Mouse (Mus musculus): ENCODE data around the gene Tmco3. TPM values are rescaled to one million over a fixed set of nuclear protein-coding genes. Genes with fewer than 3 reads are reported as not detected.

The Tmco3 gene
- total and polyA plus RNA-seq, 3 experiments: 11.8 to 20.3 TPM; not detected in 1

GRCm38 (mm10) chr8:13287692-13288623 is at the start of gene Tmco3, which contains the start of gene Dcun1d2 (continued):
- TF ChIP-seq RCOR1 (IDR thresholded peaks at IDR 0.05; ENCODE audit: low read depth, low read length) (no peak), GATA1 (IDR thresholded peaks at IDR 0.05; ENCODE audit: low read depth, low read length) (no peak), E2F4 (IDR thresholded peaks at IDR 0.05; ENCODE audit: borderline replicate concordance, low read depth, low read length) (no peak), CHD2 (IDR thresholded peaks at IDR 0.05; ENCODE audit: low read length) (no peak), CHD1 (IDR thresholded peaks at IDR 0.05; ENCODE audit: low read depth, low read length) (no peak)

GRCm38 (mm10) chr8:13240055-13240454 is 47.9 kb upstream of the Tmco3 start:
- TF ChIP-seq ZMIZ1 (IDR thresholded peaks at IDR 0.05; ENCODE audit: low read depth, low read length) (no peak), GABPA (IDR thresholded peaks at IDR 0.05; ENCODE audit: low read depth, low read length) (no peak), TAL1 (IDR thresholded peaks at IDR 0.05; ENCODE audit: low read length) (no peak), MXI1 (IDR thresholded peaks at IDR 0.05; ENCODE audit: low read depth, low read length) (no peak), ZNF384 (IDR thresholded peaks at IDR 0.05; ENCODE audit: low read depth, low read length) (no peak), JUND (IDR thresholded peaks at IDR 0.05; ENCODE audit: low read depth, low read length) (no peak), MAX (IDR thresholded peaks at IDR 0.05; ENCODE audit: low read length) (no peak), USF1 (IDR thresholded peaks at IDR 0.05; ENCODE audit: low read depth, low read length) (no peak), CHD2 (IDR thresholded peaks at IDR 0.05; ENCODE audit: low read length) (no peak), CHD1 (IDR thresholded peaks at IDR 0.05; ENCODE audit: low read depth, low read length) (no peak), GATA1 (IDR thresholded peaks at IDR 0.05; ENCODE audit: low read depth, low read length) (no peak), CTCF (IDR thresholded peaks at IDR 0.05 in 2 of 3, conservative IDR thresholded peaks at IDR 0.05 in 1 of 3; ENCODE audit: control insufficient read depth in 1 of 3, insufficient read depth in 1 of 3, low read depth in 2 of 3, low read length in 3 of 3, poor library complexity in 1 of 3, severe bottlenecking in 1 of 3) (no peak), E2F4 (IDR thresholded peaks at IDR 0.05; ENCODE audit: borderline replicate concordance, low read depth, low read length) (no peak), NELFE (IDR thresholded peaks at IDR 0.05; ENCODE audit: low read depth, low read length) (no peak), HCFC1 (IDR thresholded peaks at IDR 0.05; ENCODE audit: low read depth, low read length) (no peak)
- Histone ChIP-seq H3K27ac (ENCODE audit: control insufficient read depth, low read depth, low read length) (no peak overlapping the region), H3K4me1 (ENCODE audit: control insufficient read depth in 1 of 2, insufficient read depth in 2 of 2, low read length in 2 of 2) (no peaks in the 10 kb centered on the region), H3K27me3 (ENCODE audit: control insufficient read depth in 1 of 2, insufficient read depth in 2 of 2, low read length in 2 of 2) (peaks cover 0 to 4% of the 10 kb centered on the region in 2 experiments; a peak in 3 of 4 replicates), H3K9me3 (replicated peaks; ENCODE audit: insufficient read depth, low read length) (no peaks in the 10 kb centered on the region), H3K4me3 (ENCODE audit: control insufficient read depth in 1 of 2, insufficient read depth in 1 of 2, low read depth in 2 of 2, low read length in 2 of 2) (no peak overlapping the region), H3K9ac (ENCODE audit: control insufficient read depth, low read depth, low read length, poor library complexity, severe bottlenecking) (no peak overlapping the region), H3K36me3 (ENCODE audit: control insufficient read depth in 1 of 2, insufficient read depth in 2 of 2, low read length in 2 of 2) (no peaks in the 10 kb centered on the region), H3K79me2 (ENCODE audit: control insufficient read depth, insufficient read depth, low read length, poor library complexity) (no peaks in the 10 kb centered on the region)
- no peak for DNase-seq (ENCODE audit: low read depth, low spot score)

GRCm38 (mm10) chr8:13240691-13241090 is 47.3 kb upstream of the Tmco3 start:
- Histone ChIP-seq H3K9ac (ENCODE audit: control insufficient read depth, low read depth, low read length, poor library complexity, severe bottlenecking) (no peak overlapping the region), H3K9me3 (replicated peaks; ENCODE audit: insufficient read depth, low read length) (no peaks in the 10 kb centered on the region), H3K79me2 (ENCODE audit: control insufficient read depth, insufficient read depth, low read length, poor library complexity) (no peaks in the 10 kb centered on the region), H3K27ac (ENCODE audit: control insufficient read depth, low read depth, low read length) (no peak overlapping the region), H3K4me1 (ENCODE audit: control insufficient read depth in 1 of 2, insufficient read depth in 2 of 2, low read length in 2 of 2) (no peaks in the 10 kb centered on the region), H3K4me3 (ENCODE audit: control insufficient read depth in 1 of 2, insufficient read depth in 1 of 2, low read depth in 2 of 2, low read length in 2 of 2) (no peak overlapping the region), H3K27me3 (ENCODE audit: control insufficient read depth in 1 of 2, insufficient read depth in 2 of 2, low read length in 2 of 2) (peaks cover 0 to 4% of the 10 kb centered on the region in 2 experiments; a peak in 3 of 4 replicates), H3K36me3 (ENCODE audit: control insufficient read depth in 1 of 2, insufficient read depth in 2 of 2, low read length in 2 of 2) (no peaks in the 10 kb centered on the region)
- DNase-seq (ENCODE audit: low read depth, low spot score): no peak
- TF ChIP-seq SIN3A (IDR thresholded peaks at IDR 0.05; ENCODE audit: low read length) (no peak), MAX (IDR thresholded peaks at IDR 0.05; ENCODE audit: low read length) (no peak), GATA1 (IDR thresholded peaks at IDR 0.05; ENCODE audit: low read depth, low read length) (no peak), CTCF (IDR thresholded peaks at IDR 0.05 in 2 of 3, conservative IDR thresholded peaks at IDR 0.05 in 1 of 3; ENCODE audit: control insufficient read depth in 1 of 3, insufficient read depth in 1 of 3, low read depth in 2 of 3, low read length in 3 of 3, poor library complexity in 1 of 3, severe bottlenecking in 1 of 3) (no peak), USF2 (IDR thresholded peaks at IDR 0.05; ENCODE audit: borderline replicate concordance in 1 of 2, insufficient read depth in 1 of 2, low read depth in 1 of 2, low read length in 2 of 2) (no peak), POLR2AphosphoS5 (IDR thresholded peaks at IDR 0.05; ENCODE audit: borderline replicate concordance, low read depth, low read length) (no peak), POLR2AphosphoS2 (IDR thresholded peaks at IDR 0.05; ENCODE audit: low read length) (no peak), MYC (IDR thresholded peaks at IDR 0.05; ENCODE audit: low read depth, low read length) (no peak), KAT2A (conservative IDR thresholded peaks at IDR 0.05; ENCODE audit: low read depth, low read length) (no peak), MAZ (IDR thresholded peaks at IDR 0.05; ENCODE audit: low read depth, low read length) (no peak), HCFC1 (IDR thresholded peaks at IDR 0.05; ENCODE audit: low read depth, low read length) (no peak), NRF1 (IDR thresholded peaks at IDR 0.05; ENCODE audit: insufficient read depth, low read depth, low read length, poor library complexity, severe bottlenecking) (no peak)
